Mouse (Mus musculus): Measurements from ENCODE around the gene Klrk1.

DNA sequence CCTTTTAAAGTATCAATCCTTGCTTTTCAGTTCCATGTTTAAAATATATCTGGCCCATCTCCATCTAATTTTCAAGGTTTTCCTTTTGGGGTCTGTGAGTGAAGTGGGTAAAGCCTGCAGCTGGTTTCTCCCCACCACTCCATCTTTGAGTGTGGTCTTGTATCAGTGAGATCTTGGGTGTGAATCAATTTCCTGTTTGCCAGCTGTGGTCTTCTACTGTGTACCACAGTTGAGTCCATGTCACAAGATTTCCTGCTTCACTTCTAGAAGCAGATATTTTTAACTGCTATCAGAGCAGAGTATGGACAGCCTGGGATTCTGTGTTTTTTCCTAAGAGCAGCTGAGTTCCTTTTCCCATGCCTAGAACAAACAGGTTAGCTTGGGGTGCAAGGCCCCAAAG, 15.3 kb downstream of the Klrk1 start:
- TF ChIP-seq CTCF (IDR thresholded peaks at IDR 0.05; ENCODE audit: borderline replicate concordance, control insufficient read depth, extremely low read depth, insufficient read depth, low read length, poor library complexity) (no peak), POLR2A (IDR thresholded peaks at IDR 0.05; ENCODE audit: control insufficient read depth, extremely low read depth, insufficient read depth, low read length, poor library complexity) (no peak)
